Mouse (Mus musculus) heart, postnatal 0 days (tissue): ENCODE results near the gene Ninj1. TPM values are rescaled to one million over a fixed set of nuclear protein-coding genes. Genes with fewer than 3 reads are reported as not detected.

Source experiments
- ATAC-seq: fragments of 200-750 bp; cut with Nextera tagmentation; 2 replicates; pipeline ENCODE4 v1.8.0; 2017; ENCODE audit warnings: low read depth, moderate number of reproducible peaks, moderate library complexity; ENCODE audit not compliant: insufficient read depth
- DNase-seq: peaks from one replicate; pipeline ENCODE4 v3.0.0-alpha.2; 2016; ENCODE audit warnings: low spot score
- H3K27ac ChIP-seq: fragments of 300-500 bp; sonication (generic); 2 replicates; pipeline ENCODE4 v1.5.1; 2014; ENCODE audit warnings: low read depth, mild to moderate bottlenecking
- H3K27me3 ChIP-seq: fragments of 300-500 bp; sonication (generic); 2 replicates; pipeline ENCODE4 v1.6.1; 2014; ENCODE audit warnings: low read length, mixed read lengths; ENCODE audit not compliant: control insufficient read depth, insufficient read depth
- H3K36me3 ChIP-seq: fragments of 300-500 bp; sonication (generic); replicated peaks from 2 replicates; pipeline ENCODE4 v1.6.1; 2014; ENCODE audit warnings: low read length, mixed read lengths; ENCODE audit not compliant: control insufficient read depth, insufficient read depth
- H3K4me1 ChIP-seq: fragments of 300-500 bp; sonication (generic); 2 replicates; pipeline ENCODE4 v1.6.1; 2014; ENCODE audit warnings: antibody characterized with exemption; ENCODE audit not compliant: control insufficient read depth, insufficient read depth
- H3K4me2 ChIP-seq: fragments of 300-500 bp; sonication (generic); 2 replicates; pipeline ENCODE4 v1.6.1; 2014; ENCODE audit warnings: low read depth, mild to moderate bottlenecking, low read length, moderate library complexity
- H3K4me3 ChIP-seq: fragments of 300-500 bp; sonication (generic); 2 replicates; pipeline ENCODE4 v1.5.1; 2014; ENCODE audit warnings: low read depth, low read length
- H3K9ac ChIP-seq: fragments of 300-500 bp; sonication (generic); replicated peaks from 2 replicates; pipeline ENCODE4 v1.6.1; 2014; ENCODE audit warnings: low read depth, low read length, mixed read lengths
- H3K9me3 ChIP-seq: fragments of 300-500 bp; sonication (generic); replicated peaks from 2 replicates; pipeline ENCODE4 v1.6.1; 2016; ENCODE audit warnings: low read length; ENCODE audit not compliant: control insufficient read depth
- CTCF ChIP-seq: IDR thresholded peaks from 2 replicates; pipeline ENCODE4 v1.5.1; 2016; ENCODE audit warnings: antibody characterized with exemption, control low read depth, low read depth
- EP300 ChIP-seq: IDR thresholded peaks from 2 replicates; pipeline ENCODE4 v1.6.1; 2016; ENCODE audit warnings: antibody characterized with exemption, low read depth
- WGBS: fragments of 180-500 bp; shearing (Covaris S2); extraction: QIAGEN DNeasy Blood & Tissue Kit; methylation state at CpG from one replicate; pipeline ENCODE4 v1.1.7; 2014; 5-methylcytosine and 5-hydroxymethylcytosine counted together
- polyA plus RNA-seq: library from polyadenylated mRNA; unstranded; fragments of >200 nt; fragmentation: Nextera tagmentation; extraction: Ambion mirVana; gene quantifications from 2 replicates; pipeline ENCODE4 v1.2.1, GENCODE M21; 2015
- total RNA-seq: library from RNA; depleted of rRNA; stranded (reverse); fragments of >200 nt; gene quantifications from 2 replicates; pipeline ENCODE4 v1.2.3, GENCODE M21; 2014; ENCODE audit warnings: low replicate concordance

Ninj1 gene
- total and polyA plus RNA-seq, 2 experiments from 2014 or later = 75.3 to 97.2 TPM

DNA sequence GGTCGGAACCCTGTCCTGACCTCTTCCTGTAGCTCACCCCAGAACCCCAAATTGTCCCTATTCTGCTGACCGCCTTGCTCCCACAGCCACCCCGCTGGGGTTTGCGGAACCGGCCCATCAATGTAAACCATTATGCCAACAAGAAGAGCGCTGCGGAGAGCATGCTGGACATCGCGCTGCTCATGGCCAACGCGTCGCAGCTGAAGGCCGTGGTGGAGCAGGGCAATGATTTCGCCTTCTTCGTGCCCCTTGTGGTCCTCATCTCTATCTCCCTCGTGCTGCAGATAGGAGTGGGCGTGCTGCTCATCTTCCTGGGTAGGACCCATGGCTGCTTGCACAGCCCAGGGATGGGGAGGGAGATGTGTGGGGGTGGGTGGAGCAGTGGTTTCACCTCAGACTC is 6.4 kb downstream of the Ninj1 start:
- TF ChIP-seq EP300 = no peak
- no peak for TF ChIP-seq CTCF
- Histone ChIP-seq H3K4me2 (no peak overlapping the region), H3K4me1 (peaks cover 27% of the 10 kb centered on the region), H3K27me3 (no peaks in the 10 kb centered on the region), H3K9me3 (no peaks in the 10 kb centered on the region), H3K27ac (no peak overlapping the region), H3K36me3 (peaks cover 25% of the 10 kb centered on the region), H3K4me3 (no peak overlapping the region), H3K9ac (no peak overlapping the region)
- WGBS = 93% methylated on average over 17 of the region's 17 CpGs
- ATAC-seq (no peak), DNase-seq (no peak)

DNA sequence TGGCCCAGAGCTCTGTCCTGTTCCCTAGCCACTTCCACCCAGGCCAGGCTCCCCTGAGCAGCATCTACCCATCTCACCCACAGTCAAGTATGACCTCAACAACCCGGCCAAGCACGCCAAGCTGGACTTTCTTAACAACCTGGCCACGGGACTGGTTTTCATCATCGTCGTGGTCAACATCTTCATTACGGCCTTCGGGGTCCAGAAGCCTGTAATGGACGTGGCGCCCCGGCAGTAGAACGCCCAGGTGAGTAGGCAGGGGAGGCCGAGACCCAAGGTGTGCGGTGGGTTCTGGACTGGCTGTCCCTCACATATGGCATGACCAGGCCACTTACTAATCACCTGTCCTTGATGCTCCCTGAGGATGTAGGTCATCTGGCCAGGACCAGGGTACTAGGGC is 7.5 kb downstream of the Ninj1 start:
- H3K27ac ChIP-seq = no peak overlapping the region
- H3K4me2 ChIP-seq = no peak overlapping the region
- H3K4me1 ChIP-seq = peaks cover 17% of the 10 kb centered on the region
- peaks cover 25% of the 10 kb centered on the region for H3K36me3 ChIP-seq
- ATAC-seq (no peak), DNase-seq (no peak)
- no peak overlapping the region for H3K9ac ChIP-seq
- no peaks in the 10 kb centered on the region for H3K27me3 ChIP-seq
- H3K4me3 ChIP-seq = no peak overlapping the region
- WGBS = 94% methylated on average over 13 of the region's 13 CpGs
- TF ChIP-seq EP300 (no peak), CTCF (no peak)
- H3K9me3 ChIP-seq = no peaks in the 10 kb centered on the region

DNA sequence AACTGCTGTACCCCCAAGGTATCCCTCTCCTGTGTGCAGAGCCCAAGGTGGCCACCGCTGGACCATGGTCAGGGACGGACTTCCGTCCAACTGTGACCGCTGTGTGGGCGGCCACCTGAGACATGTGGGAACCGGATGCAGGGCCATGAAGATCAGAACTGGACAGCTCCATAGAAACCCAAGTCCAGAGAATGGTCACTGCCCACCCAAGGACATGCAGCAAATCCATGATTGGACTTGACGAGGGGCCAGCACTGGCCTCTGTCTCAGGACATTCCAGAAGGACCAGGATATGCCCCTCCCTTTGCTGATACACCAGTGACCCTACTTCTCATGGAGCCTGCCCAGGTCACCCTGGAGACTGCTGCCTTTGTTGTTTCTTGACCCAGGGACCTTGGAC is 8.4 kb downstream of the Ninj1 start:
- Histone ChIP-seq H3K4me1 (peaks cover 8% of the 10 kb centered on the region), H3K4me2 (no peak overlapping the region), H3K27ac (no peak overlapping the region), H3K4me3 (no peak overlapping the region), H3K36me3 (peaks cover 25% of the 10 kb centered on the region), H3K27me3 (no peaks in the 10 kb centered on the region), H3K9me3 (no peaks in the 10 kb centered on the region), H3K9ac (no peak overlapping the region)
- DNase-seq = no peak
- TF ChIP-seq CTCF (no peak), EP300 (no peak)
- WGBS = 87% methylated on average over 7 of the region's 7 CpGs
- no peak for ATAC-seq

DNA sequence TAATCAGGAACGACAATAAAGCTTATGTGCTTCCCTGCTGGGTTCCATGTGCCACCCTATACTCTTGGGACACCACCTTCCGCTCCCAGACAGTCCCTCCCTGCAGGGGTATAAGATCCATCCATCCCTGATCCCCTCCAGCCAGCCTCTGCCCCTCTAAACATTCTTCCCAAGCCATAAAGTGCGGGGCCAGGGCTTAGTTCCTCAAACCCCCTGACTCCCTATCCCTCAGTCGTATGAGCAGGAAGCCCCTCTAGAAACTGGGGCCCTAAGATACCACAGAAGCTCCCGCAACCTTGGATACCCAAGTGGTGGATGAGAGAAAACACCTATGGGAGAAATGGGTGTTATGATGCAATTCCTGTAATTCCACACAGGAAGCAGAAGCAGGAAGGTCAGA is 8.9 kb downstream of the Ninj1 start:
- WGBS = 72% methylated on average over 5 of the region's 5 CpGs
- TF ChIP-seq CTCF = no peak
- no peak for TF ChIP-seq EP300

DNA sequence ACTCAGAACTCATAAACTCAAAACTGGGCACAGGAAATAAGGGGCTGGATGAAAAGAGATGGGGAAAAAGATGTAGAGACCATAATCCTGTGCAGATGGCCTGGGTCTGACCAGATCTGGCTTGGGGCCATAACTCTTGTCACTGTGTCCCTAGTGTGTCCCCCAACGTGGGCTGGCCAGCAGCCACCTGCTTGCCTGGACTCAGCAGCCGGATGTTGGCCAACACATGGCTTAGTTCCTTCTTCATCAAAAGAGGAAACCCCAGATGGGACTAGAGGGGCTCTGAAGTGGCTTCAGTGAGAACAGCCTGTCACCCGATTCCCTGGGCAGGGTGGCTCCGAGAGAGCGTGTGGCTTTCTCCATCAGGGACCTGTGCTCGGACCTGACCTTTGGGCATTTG is 9.5 kb downstream of the Ninj1 start:
- H3K4me3 ChIP-seq = no peak overlapping the region
- TF ChIP-seq CTCF (no peak), EP300 (no peak)
- 50% methylated on average over 6 of the region's 6 CpGs for WGBS
- H3K36me3 ChIP-seq = peaks cover 25% of the 10 kb centered on the region
- H3K9ac ChIP-seq = no peak overlapping the region
- no peak overlapping the region for H3K27ac ChIP-seq
- H3K9me3 ChIP-seq = no peaks in the 10 kb centered on the region
- no peak overlapping the region for H3K4me2 ChIP-seq
- ATAC-seq = no peak
- H3K4me1 ChIP-seq = no peaks in the 10 kb centered on the region
- H3K27me3 ChIP-seq = no peaks in the 10 kb centered on the region
- DNase-seq = no peak

More for the DNA sequence above, 8.9 kb downstream of the Ninj1 start:
- no peaks in the 10 kb centered on the region for H3K9me3 ChIP-seq
- peaks cover 25% of the 10 kb centered on the region for H3K36me3 ChIP-seq
- H3K4me1 ChIP-seq = peaks cover 3% of the 10 kb centered on the region
- H3K27ac ChIP-seq = no peak overlapping the region
- no peaks in the 10 kb centered on the region for H3K27me3 ChIP-seq
- no peak overlapping the region for H3K9ac ChIP-seq
- DNase-seq (no peak), ATAC-seq (no peak)
- no peak overlapping the region for H3K4me2 ChIP-seq
- no peak overlapping the region for H3K4me3 ChIP-seq

DNA sequence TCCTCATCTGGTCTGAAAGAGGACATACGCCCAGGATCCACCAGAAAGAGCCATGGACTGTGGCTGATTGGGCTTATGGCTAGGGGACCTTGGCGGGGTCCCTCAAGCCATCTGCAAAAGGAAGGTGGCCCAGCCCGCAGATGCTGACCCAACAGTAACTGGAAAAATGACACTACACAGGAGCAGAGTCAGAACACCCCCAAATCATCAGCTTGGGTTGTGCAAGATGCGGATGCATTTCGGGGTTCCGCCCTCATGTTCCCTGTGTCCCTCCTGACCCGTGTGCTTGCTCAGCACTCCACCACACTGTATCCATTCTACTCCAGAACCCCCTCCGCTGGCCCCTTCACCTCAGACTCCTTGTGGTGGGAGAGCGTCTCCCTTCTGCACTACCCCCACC is 11.4 kb downstream of the Ninj1 start:
- 90% methylated on average over 9 of the region's 9 CpGs for WGBS
- DNase-seq (no peak), ATAC-seq (no peak)
- Histone ChIP-seq H3K27me3 (no peaks in the 10 kb centered on the region), H3K9ac (no peak overlapping the region), H3K9me3 (no peaks in the 10 kb centered on the region), H3K36me3 (peaks cover 44% of the 10 kb centered on the region), H3K4me2 (no peak overlapping the region), H3K4me1 (no peaks in the 10 kb centered on the region), H3K27ac (no peak overlapping the region), H3K4me3 (no peak overlapping the region)
- TF ChIP-seq CTCF (no peak), EP300 (no peak)
